Mouse (Mus musculus) frontal cortex, adult 2 months (tissue): Measurements from ENCODE around the gene Ncapg. TPM values are rescaled to one million over a fixed set of nuclear protein-coding genes. Genes with fewer than 3 reads are reported as not detected.

ENCODE experiments used
- DNase-seq, 2 experiments: peaks; one replicate each; pipeline ENCODE4 v3.0.0; 2022; ENCODE audit warnings: low spot score in 1 of 2; ENCODE audit errors: extremely low spot score in 1 of 2
- polyA plus RNA-seq: library from polyadenylated mRNA; depleted of rRNA; stranded (reverse); fragments of >200 nt; gene quantifications from 2 replicates; pipeline ENCODE4 v1.2.3, GENCODE M21; 2012; rRNA removed

The Ncapg gene
- polyA plus RNA-seq, 1 experiment: 0.30 TPM

GRCm38 (mm10) chr5:45690802-45691201, 21.1 kb downstream of the Ncapg start:
- DNase-seq: no peak

- DNase-seq: no peak
Measured at GRCm38 (mm10) chr5:45691678-45692077, 22.0 kb downstream of the Ncapg start.

GRCm38 (mm10) chr5:45706811-45707210, 37.1 kb downstream of the Ncapg start:
- peak in 1 of 2 experiments; percentile 4 for DNase-seq

- DNase-seq: no peak
Measured at GRCm38 (mm10) chr5:45709653-45710052, 39.9 kb downstream of the Ncapg start.

- DNase-seq: no peak
Measured at GRCm38 (mm10) chr5:45718848-45719488, 49.2 kb downstream of the Ncapg start.

GRCm38 (mm10) chr5:45733751-45734150, 64.0 kb downstream of the Ncapg start:
- no peak for DNase-seq

GRCm38 (mm10) chr5:45737911-45738310, 68.2 kb downstream of the Ncapg start:
- DNase-seq: no peak

Other genes with a start within 250 kb of the Ncapg start
- 208 TPM in 2 replicates for gene Qdpr, start 219.7 kb upstream of the Ncapg start, polyA plus RNA-seq
- 0.34 and 0.48 TPM in 2 replicates for gene Clrn2, start 216.2 kb upstream of the Ncapg start, polyA plus RNA-seq
- 48.4 and 58.8 TPM in 2 replicates for gene Lap3, start 176.5 kb upstream of the Ncapg start, polyA plus RNA-seq
- gene Med28, start 149.7 kb upstream of the Ncapg start, polyA plus RNA-seq: 121 and 124 TPM in 2 replicates
- 7.1 and 7.3 TPM in 2 replicates for gene Fam184b, start 30.3 kb upstream of the Ncapg start, polyA plus RNA-seq
- gene Lcorl, start 187.7 kb downstream of the Ncapg start, polyA plus RNA-seq: 8.1 and 10.3 TPM in 2 replicates